Mouse (Mus musculus) CH12.LX (cell line): ENCODE data around the gene Pus3. TPM values are rescaled to one million over a fixed set of nuclear protein-coding genes. Genes with fewer than 3 reads are reported as not detected.
A peak's percentile ranks its signal among the peaks of the same experiment; 100 is the strongest.

Source experiments
- DNase-seq: peaks from one replicate; pipeline ENCODE4 v3.0.0-alpha.2; 2013; ENCODE audit errors: extremely low read depth
- H3K27ac ChIP-seq: 2 replicates; pipeline ENCODE4 v1.5.1; 2012; ENCODE audit warnings: low read depth, mild to moderate bottlenecking, control low read depth, moderate library complexity; ENCODE audit not compliant: insufficient read depth
- H3K27me3 ChIP-seq: replicated peaks from 2 replicates; pipeline ENCODE3; 2012; ENCODE audit warnings: inconsistent platforms
- H3K36me3 ChIP-seq, 2 experiments: replicated peaks in 1 of 2; 2 replicates each; pipeline versions ENCODE3 to v1.6.1; 2012; ENCODE audit warnings: inconsistent platforms in 1 of 2, low read length in 1 of 2, mild to moderate bottlenecking in 1 of 2, mixed read lengths in 1 of 2, moderate library complexity in 1 of 2; ENCODE audit not compliant: control insufficient read depth in 1 of 2, insufficient read depth in 1 of 2
- H3K4me1 ChIP-seq, 2 experiments: 2 replicates each; pipeline ENCODE4 v1.6.1; 2012; ENCODE audit warnings: inconsistent platforms in 1 of 2, moderate library complexity in 1 of 2; ENCODE audit not compliant: insufficient read depth in 2 of 2, control insufficient read depth in 1 of 2
- H3K4me2 ChIP-seq: 2 replicates; pipeline ENCODE4 v1.6.1; 2012; ENCODE audit warnings: low read depth, mild to moderate bottlenecking, control low read depth; ENCODE audit not compliant: poor library complexity, insufficient read depth, severe bottlenecking
- H3K4me3 ChIP-seq, 3 experiments: fragments of 150-350 bp in 1 of 3; sonication (generic) in 1 of 3; replicated peaks in 1 of 3; 2 replicates each; pipeline versions ENCODE3 to v1.5.1; 2011 to 2012; ENCODE audit warnings: low read depth in 2 of 3, low read length in 2 of 3, mild to moderate bottlenecking in 2 of 3, moderate library complexity in 2 of 3, control low read depth in 1 of 3, improper control_type of control experiment in 1 of 3, inconsistent platforms in 1 of 3, mixed read lengths in 1 of 3; ENCODE audit not compliant: poor library complexity in 1 of 3
- H3K79me2 ChIP-seq: replicated peaks from 2 replicates; pipeline ENCODE4 v1.6.1; 2012; ENCODE audit warnings: mild to moderate bottlenecking, moderate library complexity; ENCODE audit not compliant: control insufficient read depth, poor library complexity, insufficient read depth, severe bottlenecking; ENCODE audit errors: extremely low read depth
- H3K9ac ChIP-seq: 2 replicates; pipeline ENCODE4 v1.6.1; 2012; ENCODE audit warnings: low read depth, mild to moderate bottlenecking, control low read depth, moderate library complexity; ENCODE audit not compliant: insufficient read depth
- H3K9me3 ChIP-seq: replicated peaks from 2 replicates; pipeline ENCODE3; 2012; ENCODE audit warnings: low read length, inconsistent platforms, mixed read lengths
- BHLHE40 ChIP-seq: IDR thresholded peaks from 2 replicates; pipeline ENCODE4 v1.6.1; 2011; ENCODE audit warnings: mild to moderate bottlenecking, low read depth, low read length, improper control_type of control experiment
- CHD1 ChIP-seq: IDR thresholded peaks from 2 replicates; pipeline ENCODE4 v1.6.1; 2012; ENCODE audit warnings: low read depth, low read length, improper control_type of control experiment, inconsistent platforms
- CTCF ChIP-seq, 2 experiments: IDR thresholded peaks in 1 of 2; conservative IDR thresholded peaks in 1 of 2; 2 replicates each; pipeline ENCODE4 v1.5.1; 2011 to 2012; ENCODE audit warnings: low read depth in 2 of 2, low read length in 2 of 2, improper control_type of control experiment in 1 of 2, inconsistent platforms in 1 of 2, mild to moderate bottlenecking in 1 of 2, moderate library complexity in 1 of 2
- ELF1 ChIP-seq: IDR thresholded peaks from 2 replicates; pipeline ENCODE4 v1.6.1; 2014; ENCODE audit warnings: low read depth, mild to moderate bottlenecking, inconsistent platforms, low read length, improper control_type of control experiment
- ETS1 ChIP-seq: conservative IDR thresholded peaks from 2 replicates; pipeline ENCODE4 v1.6.1; 2012; ENCODE audit warnings: low read depth, mild to moderate bottlenecking, inconsistent platforms, low read length, improper control_type of control experiment, moderate library complexity
- HCFC1 ChIP-seq: IDR thresholded peaks from 2 replicates; pipeline ENCODE4 v1.6.1; 2012; ENCODE audit warnings: low read depth, mild to moderate bottlenecking, inconsistent platforms, low read length, improper control_type of control experiment
- JUND ChIP-seq: conservative IDR thresholded peaks from 2 replicates; pipeline ENCODE4 v1.6.1; 2011; ENCODE audit warnings: low read depth, low read length, improper control_type of control experiment
- MAFK ChIP-seq: IDR thresholded peaks from 2 replicates; pipeline ENCODE4 v1.6.1; 2011; ENCODE audit warnings: low read length, improper control_type of control experiment; ENCODE audit not compliant: insufficient replicate concordance
- MAX ChIP-seq: IDR thresholded peaks from 2 replicates; pipeline ENCODE4 v1.6.1; 2011; ENCODE audit warnings: low read length, improper control_type of control experiment
- MAZ ChIP-seq: IDR thresholded peaks from 2 replicates; pipeline ENCODE4 v1.6.1; 2012; ENCODE audit warnings: low read depth, mild to moderate bottlenecking, inconsistent platforms, low read length, improper control_type of control experiment, moderate library complexity
- MXI1 ChIP-seq: IDR thresholded peaks from 2 replicates; pipeline ENCODE4 v1.6.1; 2011; ENCODE audit warnings: mild to moderate bottlenecking, low read depth, low read length, improper control_type of control experiment
- NRF1 ChIP-seq: IDR thresholded peaks from 2 replicates; pipeline ENCODE4 v1.6.1; 2014; ENCODE audit warnings: low read depth, mild to moderate bottlenecking, inconsistent platforms, low read length, improper control_type of control experiment, moderate library complexity
- PAX5 ChIP-seq: IDR thresholded peaks from 2 replicates; pipeline ENCODE4 v1.6.1; 2012; ENCODE audit warnings: low read length, inconsistent platforms, mixed read lengths
- POLR2AphosphoS2 ChIP-seq: IDR thresholded peaks from 2 replicates; pipeline ENCODE4 v1.6.1; 2011; ENCODE audit warnings: low read depth, low read length, improper control_type of control experiment
- RAD21 ChIP-seq: IDR thresholded peaks from 2 replicates; pipeline ENCODE4 v1.6.1; 2011; ENCODE audit warnings: low read depth, mild to moderate bottlenecking, low read length, improper control_type of control experiment, moderate library complexity
- SMC3 ChIP-seq: IDR thresholded peaks from 2 replicates; pipeline ENCODE4 v1.6.1; 2011; ENCODE audit warnings: low read depth, low read length, improper control_type of control experiment
- TBP ChIP-seq: conservative IDR thresholded peaks from 2 replicates; pipeline ENCODE4 v1.6.1; 2011; ENCODE audit warnings: low read depth, low read length, improper control_type of control experiment
- UBTF ChIP-seq: IDR thresholded peaks from 2 replicates; pipeline ENCODE4 v1.6.1; 2012; ENCODE audit warnings: low read depth, mild to moderate bottlenecking, inconsistent platforms, low read length, improper control_type of control experiment, moderate library complexity
- USF1 ChIP-seq: IDR thresholded peaks from 2 replicates; pipeline ENCODE4 v1.6.1; 2014; ENCODE audit warnings: low read depth, mild to moderate bottlenecking, inconsistent platforms, low read length, improper control_type of control experiment
- ZKSCAN1 ChIP-seq: IDR thresholded peaks from 2 replicates; pipeline ENCODE4 v1.6.1; 2012; ENCODE audit warnings: low read depth, inconsistent platforms, low read length, improper control_type of control experiment, borderline replicate concordance
- ZMIZ1 ChIP-seq: IDR thresholded peaks from 2 replicates; pipeline ENCODE4 v1.6.1; 2012; ENCODE audit warnings: low read depth, mild to moderate bottlenecking, inconsistent platforms, low read length, improper control_type of control experiment
- ZNF384 ChIP-seq: IDR thresholded peaks from 2 replicates; pipeline ENCODE4 v1.6.1; 2012; ENCODE audit warnings: low read depth, low read length, improper control_type of control experiment, inconsistent platforms
- dilution Hi-C: fragments of 300-500 bp; cut with MboI; formaldehyde crosslinking; loops from 2 replicates; pipeline ENCODE4 v1.14.3; 2020; ENCODE audit warnings: low sequenced_read_pairs; ENCODE audit not compliant: extremely low pct_unique_long_range_greater_than_20kb, extremely low pct_ligation_motif_present
- in situ Hi-C: fragments of 300-500 bp; cut with MboI; formaldehyde crosslinking; loops from 3 replicates; pipeline ENCODE4 v1.14.3; 2019; ENCODE audit warnings: low sequenced_read_pairs, low pct_ligation_motif_present, low pct_unique_long_range_greater_than_20kb, mixed read lengths
- polyA plus RNA-seq: library from polyadenylated mRNA; unstranded; fragments of >175 nt; gene quantifications from 2 replicates; pipeline ENCODE4 v1.2.1, GENCODE M21; 2012; ENCODE audit warnings: low read depth; ENCODE audit not compliant: insufficient read length
- total RNA-seq, 2 experiments: library from RNA; depleted of rRNA; stranded (reverse); fragments of 300-350 nt in 1 of 2; fragments of >200 nt in 1 of 2; gene quantifications; 2 replicates each; pipeline ENCODE4 v1.2.3; 2012 to 2014

Pus3 gene
- total and polyA plus RNA-seq, 3 experiments, result 18.0 to 40.8 (median 21.8) TPM

DNA sequence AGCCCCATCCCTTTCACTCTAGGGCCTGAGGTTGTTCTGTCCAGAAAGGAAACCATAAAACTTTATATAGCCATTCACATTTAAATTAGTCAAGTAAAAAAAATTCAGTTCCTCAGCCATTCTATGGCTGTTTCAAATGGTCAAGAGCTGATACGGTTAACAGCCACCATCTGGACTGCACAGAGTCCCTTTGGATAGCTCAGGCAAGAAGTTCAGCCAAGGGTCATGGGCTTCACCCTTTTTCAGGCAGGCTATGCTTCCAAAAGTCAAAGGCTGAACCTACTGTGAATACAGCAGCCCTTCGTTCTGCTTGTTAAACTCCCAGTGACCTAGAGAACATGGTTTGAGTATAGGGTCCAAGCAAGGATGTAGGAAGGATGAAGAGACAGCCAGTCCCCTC, 13.7 kb upstream of the Pus3 start:
- H3K9ac ChIP-seq, result no peak overlapping the region
- H3K27me3 ChIP-seq, result peaks cover 2% of the 10 kb centered on the region
- in situ Hi-C loops (loop anchor here (10.0 to 25.0 kb wide), 2 partner anchors 340 to 507 kb away; partner anchors contain the start of genes Srpr and Tirap), dilution Hi-C loops (loop anchor here (25.0 kb wide), 1 partner anchor 257 kb away; no protein-coding TSS in a partner anchor)
- no peaks in the 10 kb centered on the region for H3K79me2 ChIP-seq
- H3K27ac ChIP-seq, result no peak overlapping the region
- H3K9me3 ChIP-seq, result no peaks in the 10 kb centered on the region
- H3K4me3 ChIP-seq, result no peak overlapping the region
- no peak overlapping the region for H3K4me2 ChIP-seq
- TF ChIP-seq ELF1 (no peak), UBTF (no peak), JUND (no peak), ZNF384 (no peak), CHD1 (no peak), BHLHE40 (no peak), USF1 (no peak), PAX5 (no peak), SMC3 (no peak), MAX (no peak), TBP (no peak), MAFK (no peak), POLR2AphosphoS2 (no peak), ZMIZ1 (no peak), CTCF (conservative IDR thresholded peaks at IDR 0.05 in 1 of 2, IDR thresholded peaks at IDR 0.05 in 1 of 2; ENCODE audit: low read depth in 2 of 2, low read length in 2 of 2) (no peak), HCFC1 (no peak), ETS1 (no peak), NRF1 (no peak), ZKSCAN1 (no peak)
- peaks cover 15 to 30% of the 10 kb centered on the region in 2 experiments for H3K4me1 ChIP-seq
- DNase-seq, result no peak
- H3K36me3 ChIP-seq, result no peaks in the 10 kb centered on the region

DNA sequence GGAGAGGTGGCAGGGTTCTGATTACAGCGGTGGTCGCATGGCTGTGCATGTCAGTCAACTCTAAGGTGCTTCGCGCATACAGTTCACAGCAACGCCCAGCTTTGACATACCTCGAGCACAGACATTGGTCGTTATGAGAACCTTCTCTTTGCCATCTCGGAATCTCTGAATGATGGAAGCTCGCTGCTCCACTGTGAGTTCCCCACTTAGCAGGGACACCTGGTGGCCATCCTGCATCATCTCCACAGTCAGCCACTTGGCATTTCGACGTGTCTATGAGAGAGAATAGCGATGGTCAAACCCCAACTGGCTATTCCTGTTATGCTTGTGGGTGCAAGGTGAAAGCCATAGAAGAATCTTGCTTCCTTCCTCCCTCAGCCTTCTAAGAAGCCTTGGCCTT, 12.7 kb upstream of the Pus3 start:
- peak in 1 of 2 experiments; percentile 59; a peak in 2 of 4 replicates for TF ChIP-seq CTCF (conservative IDR thresholded peaks at IDR 0.05 in 1 of 2, IDR thresholded peaks at IDR 0.05 in 1 of 2; ENCODE audit: low read depth in 2 of 2, low read length in 2 of 2)
- peak; percentile 4; the same call in 1 of the 2 replicates for TF ChIP-seq SMC3
- no peak for TF ChIP-seq MXI1
- TF ChIP-seq MAZ, result no peak
- TF ChIP-seq RAD21, result peak; percentile 3
- no peaks in the 10 kb centered on the region for H3K36me3 ChIP-seq
- H3K79me2 ChIP-seq, result no peaks in the 10 kb centered on the region
- no peak overlapping the region for H3K27ac ChIP-seq
- H3K9ac ChIP-seq, result 0 out of 2 replicates have a peak overlapping the region, but pooled peaks have one; percentile 11
- in situ Hi-C loops (loop anchor here (10.0 to 25.0 kb wide), 2 partner anchors 341 to 508 kb away; partner anchors contain the start of genes Srpr and Tirap), dilution Hi-C loops (loop anchor here (25.0 kb wide), 1 partner anchor 258 kb away; no protein-coding TSS in a partner anchor)
- H3K9me3 ChIP-seq, result no peaks in the 10 kb centered on the region
- no peak for DNase-seq
- H3K4me2 ChIP-seq, result peak overlapping the region; percentile 8; the same call in 1 of the 2 replicates
- peaks cover 15 to 30% of the 10 kb centered on the region in 2 experiments for H3K4me1 ChIP-seq
- H3K27me3 ChIP-seq, result peaks cover 2% of the 10 kb centered on the region
- H3K4me3 ChIP-seq, result no peak overlapping the region
